Mouse (Mus musculus): ENCODE results near the gene Olfr1242. TPM values are rescaled to one million over a fixed set of nuclear protein-coding genes. Genes with fewer than 3 reads are reported as not detected.

Olfr1242 gene
- not detected for polyA plus RNA-seq (2014; fragmentation: Illumina TruSeq; extraction: RNeasy Lipid Tissue Mini Kit (QIAGEN cat#74804); ENCODE audit: low read depth, low replicate concordance)

GRCm38 (mm10) chr2:89498235-89498634 is at the start of gene Olfr1242:
TSS of gene Olfr1242 (minus strand) at chr2:89498335.

GRCm38 (mm10) chr2:89531387-89531786 is 33.3 kb upstream of the Olfr1242 start, which contains the start of gene Olfr1243:
TSS of gene Olfr1243 (minus strand) at chr2:89531487.

GRCm38 (mm10) chr2:89487026-89487425 is 11.1 kb downstream of the Olfr1242 start, which contains the start of gene Olfr1241:
TSS of gene Olfr1241 (minus strand) at chr2:89487126.

GRCm38 (mm10) chr2:89442900-89443299 is 55.2 kb downstream of the Olfr1242 start, which contains the start of gene Olfr1240:
TSS of gene Olfr1240 (minus strand) at chr2:89443000.

Other genes starting within 250 kb of the Olfr1242 start
- not detected for gene Olfr1228, start 244.3 kb downstream of the Olfr1242 start, polyA plus RNA-seq (2014; fragmentation: Illumina TruSeq; extraction: RNeasy Lipid Tissue Mini Kit (QIAGEN cat#74804); ENCODE audit: low read depth, low replicate concordance)
- gene Olfr1229, start 210.3 kb downstream of the Olfr1242 start, polyA plus RNA-seq (2014; fragmentation: Illumina TruSeq; extraction: RNeasy Lipid Tissue Mini Kit (QIAGEN cat#74804); ENCODE audit: low read depth, low replicate concordance): not detected
- gene Olfr1230, start 201.1 kb downstream of the Olfr1242 start, polyA plus RNA-seq (2014; fragmentation: Illumina TruSeq; extraction: RNeasy Lipid Tissue Mini Kit (QIAGEN cat#74804); ENCODE audit: low read depth, low replicate concordance): not detected
- gene Olfr1231, start 191.3 kb downstream of the Olfr1242 start, polyA plus RNA-seq (2014; fragmentation: Illumina TruSeq; extraction: RNeasy Lipid Tissue Mini Kit (QIAGEN cat#74804); ENCODE audit: low read depth, low replicate concordance): not detected
- gene Olfr1232, start 168.7 kb downstream of the Olfr1242 start, polyA plus RNA-seq (2014; fragmentation: Illumina TruSeq; extraction: RNeasy Lipid Tissue Mini Kit (QIAGEN cat#74804); ENCODE audit: low read depth, low replicate concordance): not detected
- not detected for gene Olfr1233, start 155.9 kb downstream of the Olfr1242 start, polyA plus RNA-seq (2014; fragmentation: Illumina TruSeq; extraction: RNeasy Lipid Tissue Mini Kit (QIAGEN cat#74804); ENCODE audit: low read depth, low replicate concordance)
- not detected for gene Olfr1234, start 133.5 kb downstream of the Olfr1242 start, polyA plus RNA-seq (2014; fragmentation: Illumina TruSeq; extraction: RNeasy Lipid Tissue Mini Kit (QIAGEN cat#74804); ENCODE audit: low read depth, low replicate concordance)
- not detected for gene Olfr1238, start 88.7 kb downstream of the Olfr1242 start, polyA plus RNA-seq (2014; fragmentation: Illumina TruSeq; extraction: RNeasy Lipid Tissue Mini Kit (QIAGEN cat#74804); ENCODE audit: low read depth, low replicate concordance)
- not detected for gene Olfr1239, start 77.9 kb downstream of the Olfr1242 start, polyA plus RNA-seq (2014; fragmentation: Illumina TruSeq; extraction: RNeasy Lipid Tissue Mini Kit (QIAGEN cat#74804); ENCODE audit: low read depth, low replicate concordance)
- not detected for gene Olfr1240, start 55.3 kb downstream of the Olfr1242 start, polyA plus RNA-seq (2014; fragmentation: Illumina TruSeq; extraction: RNeasy Lipid Tissue Mini Kit (QIAGEN cat#74804); ENCODE audit: low read depth, low replicate concordance)
- not detected for gene Olfr1241, start 11.2 kb downstream of the Olfr1242 start, polyA plus RNA-seq (2014; fragmentation: Illumina TruSeq; extraction: RNeasy Lipid Tissue Mini Kit (QIAGEN cat#74804); ENCODE audit: low read depth, low replicate concordance)
- gene Olfr1243, start 33.2 kb upstream of the Olfr1242 start, polyA plus RNA-seq (2014; fragmentation: Illumina TruSeq; extraction: RNeasy Lipid Tissue Mini Kit (QIAGEN cat#74804); ENCODE audit: low read depth, low replicate concordance): not detected
- gene Olfr1245, start 80.1 kb upstream of the Olfr1242 start, polyA plus RNA-seq (2014; fragmentation: Illumina TruSeq; extraction: RNeasy Lipid Tissue Mini Kit (QIAGEN cat#74804); ENCODE audit: low read depth, low replicate concordance): not detected
- gene Olfr1246, start 94.8 kb upstream of the Olfr1242 start, polyA plus RNA-seq (2014; fragmentation: Illumina TruSeq; extraction: RNeasy Lipid Tissue Mini Kit (QIAGEN cat#74804); ENCODE audit: low read depth, low replicate concordance): not detected
- gene Olfr1247, start 115.8 kb upstream of the Olfr1242 start, polyA plus RNA-seq (2014; fragmentation: Illumina TruSeq; extraction: RNeasy Lipid Tissue Mini Kit (QIAGEN cat#74804); ENCODE audit: low read depth, low replicate concordance): not detected
- not detected for gene Olfr1248, start 119.9 kb upstream of the Olfr1242 start, polyA plus RNA-seq (2014; fragmentation: Illumina TruSeq; extraction: RNeasy Lipid Tissue Mini Kit (QIAGEN cat#74804); ENCODE audit: low read depth, low replicate concordance)
- gene Olfr1249, start 136.6 kb upstream of the Olfr1242 start, polyA plus RNA-seq (2014; fragmentation: Illumina TruSeq; extraction: RNeasy Lipid Tissue Mini Kit (QIAGEN cat#74804); ENCODE audit: low read depth, low replicate concordance): not detected
- gene Olfr1250, start 163.1 kb upstream of the Olfr1242 start, polyA plus RNA-seq (2014; fragmentation: Illumina TruSeq; extraction: RNeasy Lipid Tissue Mini Kit (QIAGEN cat#74804); ENCODE audit: low read depth, low replicate concordance): not detected
- not detected for gene Olfr1251, start 173.6 kb upstream of the Olfr1242 start, polyA plus RNA-seq (2014; fragmentation: Illumina TruSeq; extraction: RNeasy Lipid Tissue Mini Kit (QIAGEN cat#74804); ENCODE audit: low read depth, low replicate concordance)
- not detected for gene Olfr1252, start 226.7 kb upstream of the Olfr1242 start, polyA plus RNA-seq (2014; fragmentation: Illumina TruSeq; extraction: RNeasy Lipid Tissue Mini Kit (QIAGEN cat#74804); ENCODE audit: low read depth, low replicate concordance)